Mouse (Mus musculus): ENCODE results near the gene Polr2j.

DNA sequence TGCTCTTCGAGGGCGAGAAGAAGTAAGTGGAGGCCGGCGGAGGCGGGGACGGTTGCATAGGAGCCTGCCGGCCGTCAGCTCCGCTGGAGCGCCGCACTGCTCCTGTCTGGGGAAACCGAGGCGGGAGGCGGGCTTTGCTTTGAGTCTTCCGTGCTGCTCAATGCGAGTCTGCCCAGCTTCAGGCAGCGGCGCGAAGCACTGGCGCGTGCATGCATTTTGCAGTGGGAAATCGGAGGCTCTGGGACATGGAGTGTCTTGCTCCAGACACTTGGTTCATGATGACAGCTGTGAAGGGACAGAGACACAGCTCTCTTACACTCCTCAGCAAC lies 317 bp downstream of the Polr2j start:
- TF ChIP-seq POLR2A (IDR thresholded peaks at IDR 0.05; ENCODE audit: extremely low read depth, insufficient read depth, low read length) (no peak), CTCF (IDR thresholded peaks at IDR 0.05; ENCODE audit: extremely low read depth, insufficient read depth, low read length) (no peak)
